Mouse (Mus musculus): ENCODE measurements at regions not wholly inside any gene's neighbourhood (a gene's known extent, or its start where the extent isn't known, plus 50 kb on each side); places are given as distances from the start of the nearest gene placed in this dataset.
A peak's percentile ranks its signal among the peaks of the same experiment; 100 is the strongest.

- no peaks in the 10 kb centered on the region for H3K9me3 ChIP-seq (replicated peaks; ENCODE audit: insufficient read depth, low read length)
- no peaks in the 10 kb centered on the region for H3K27me3 ChIP-seq (ENCODE audit: control insufficient read depth in 1 of 2, insufficient read depth in 2 of 2, low read length in 2 of 2)
- H3K9ac ChIP-seq (ENCODE audit: control insufficient read depth, low read depth, low read length, poor library complexity, severe bottlenecking): no peak overlapping the region
- no peak for TF ChIP-seq TCF12 (IDR thresholded peaks at IDR 0.05; ENCODE audit: low read depth, low read length)
- TF ChIP-seq USF1 (IDR thresholded peaks at IDR 0.05; ENCODE audit: low read depth, low read length): no peak
- TF ChIP-seq POLR2AphosphoS2 (IDR thresholded peaks at IDR 0.05; ENCODE audit: low read length): no peak
- no peak for TF ChIP-seq EP300 (IDR thresholded peaks at IDR 0.05; ENCODE audit: low read depth in 1 of 2, low read length in 2 of 2)
- no peak for TF ChIP-seq BHLHE40 (IDR thresholded peaks at IDR 0.05; ENCODE audit: borderline replicate concordance, low read depth, low read length)
- TF ChIP-seq GABPA (IDR thresholded peaks at IDR 0.05; ENCODE audit: low read depth, low read length): no peak
- no peak for TF ChIP-seq TBP (IDR thresholded peaks at IDR 0.05; ENCODE audit: low read depth, low read length)
- TF ChIP-seq POLR2A (IDR thresholded peaks at IDR 0.05; ENCODE audit: control insufficient read depth in 1 of 2, insufficient read depth in 1 of 2, low read depth in 1 of 2, low read length in 2 of 2, poor library complexity in 1 of 2): no peak
- no peak for TF ChIP-seq ZNF384 (IDR thresholded peaks at IDR 0.05; ENCODE audit: low read depth, low read length)
- no peak for TF ChIP-seq HCFC1 (IDR thresholded peaks at IDR 0.05; ENCODE audit: low read depth, low read length)
- no peak for TF ChIP-seq UBTF (IDR thresholded peaks at IDR 0.05; ENCODE audit: borderline replicate concordance, insufficient read depth, low read depth, low read length)
- no peak for TF ChIP-seq TAL1 (IDR thresholded peaks at IDR 0.05; ENCODE audit: low read length)
- no peak for TF ChIP-seq MEF2A (IDR thresholded peaks at IDR 0.05; ENCODE audit: extremely low read depth, insufficient replicate concordance, low read depth, low read length, poor library complexity, severe bottlenecking)
- no peak for TF ChIP-seq ELF1 (IDR thresholded peaks at IDR 0.05; ENCODE audit: low read depth, low read length)
- H3K4me1 ChIP-seq (ENCODE audit: control insufficient read depth in 1 of 2, insufficient read depth in 2 of 2, low read length in 2 of 2): no peaks in the 10 kb centered on the region
- no peak overlapping the region for H3K4me3 ChIP-seq (ENCODE audit: control insufficient read depth in 1 of 2, insufficient read depth in 1 of 2, low read depth in 2 of 2, low read length in 2 of 2)
- no peaks in the 10 kb centered on the region for H3K36me3 ChIP-seq (ENCODE audit: control insufficient read depth in 1 of 2, insufficient read depth in 2 of 2, low read length in 2 of 2)
- DNase-seq (ENCODE audit: low read depth, low spot score): no peak
- H3K27ac ChIP-seq (ENCODE audit: control insufficient read depth, low read depth, low read length): no peak overlapping the region
- H3K79me2 ChIP-seq (ENCODE audit: control insufficient read depth, insufficient read depth, low read length, poor library complexity): no peaks in the 10 kb centered on the region
Observed at GRCm38 (mm10) chr14:24939476-24940200, 452.7 kb downstream of the Rps24 start.

- Histone ChIP-seq H3K79me2 (ENCODE audit: control insufficient read depth, insufficient read depth, low read length, poor library complexity) (no peaks in the 10 kb centered on the region), H3K27me3 (ENCODE audit: control insufficient read depth in 1 of 2, insufficient read depth in 2 of 2, low read length in 2 of 2) (no peaks in the 10 kb centered on the region), H3K4me3 (ENCODE audit: control insufficient read depth in 1 of 2, insufficient read depth in 1 of 2, low read depth in 2 of 2, low read length in 2 of 2) (no peak overlapping the region), H3K36me3 (ENCODE audit: control insufficient read depth in 1 of 2, insufficient read depth in 2 of 2, low read length in 2 of 2) (no peaks in the 10 kb centered on the region), H3K4me1 (ENCODE audit: control insufficient read depth in 1 of 2, insufficient read depth in 2 of 2, low read length in 2 of 2) (no peaks in the 10 kb centered on the region), H3K9me3 (replicated peaks; ENCODE audit: insufficient read depth, low read length) (no peaks in the 10 kb centered on the region), H3K27ac (ENCODE audit: control insufficient read depth, low read depth, low read length) (no peak overlapping the region), H3K9ac (ENCODE audit: control insufficient read depth, low read depth, low read length, poor library complexity, severe bottlenecking) (no peak overlapping the region)
- TF ChIP-seq CHD2 (IDR thresholded peaks at IDR 0.05; ENCODE audit: low read length): no peak
- no peak for TF ChIP-seq BHLHE40 (IDR thresholded peaks at IDR 0.05; ENCODE audit: borderline replicate concordance, low read depth, low read length)
- no peak for TF ChIP-seq USF2 (IDR thresholded peaks at IDR 0.05; ENCODE audit: borderline replicate concordance in 1 of 2, insufficient read depth in 1 of 2, low read depth in 1 of 2, low read length in 2 of 2)
- TF ChIP-seq RAD21 (IDR thresholded peaks at IDR 0.05; ENCODE audit: low read depth, low read length): peak; percentile 36
- TF ChIP-seq CHD1 (IDR thresholded peaks at IDR 0.05; ENCODE audit: low read depth, low read length): no peak
- TF ChIP-seq POLR2AphosphoS5 (IDR thresholded peaks at IDR 0.05; ENCODE audit: borderline replicate concordance, low read depth, low read length): no peak
- TF ChIP-seq SMC3 (IDR thresholded peaks at IDR 0.05; ENCODE audit: low read depth, low read length): peak; percentile 31; the same call in 1 of the 2 replicates
- no peak for TF ChIP-seq TAL1 (IDR thresholded peaks at IDR 0.05; ENCODE audit: low read length)
- TF ChIP-seq MEF2A (IDR thresholded peaks at IDR 0.05; ENCODE audit: extremely low read depth, insufficient replicate concordance, low read depth, low read length, poor library complexity, severe bottlenecking): no peak
- no peak for TF ChIP-seq KAT2A (conservative IDR thresholded peaks at IDR 0.05; ENCODE audit: low read depth, low read length)
- no peak for TF ChIP-seq ZKSCAN1 (IDR thresholded peaks at IDR 0.05; ENCODE audit: low read depth, low read length)
- TF ChIP-seq ZNF384 (IDR thresholded peaks at IDR 0.05; ENCODE audit: low read depth, low read length): no peak
- TF ChIP-seq USF1 (IDR thresholded peaks at IDR 0.05; ENCODE audit: low read depth, low read length): no peak
- TF ChIP-seq CTCF (IDR thresholded peaks at IDR 0.05 in 2 of 3, conservative IDR thresholded peaks at IDR 0.05 in 1 of 3; ENCODE audit: control insufficient read depth in 1 of 3, insufficient read depth in 1 of 3, low read depth in 2 of 3, low read length in 3 of 3, poor library complexity in 1 of 3, severe bottlenecking in 1 of 3): peak; percentile 8 to 38 (median 29); a peak in 3 of 6 replicates
- DNase-seq (ENCODE audit: low read depth, low spot score): peak; percentile 18
Observed at GRCm38 (mm10) chr14:24945716-24946115, 458.8 kb downstream of the Rps24 start.
